Mouse (Mus musculus): ENCODE data around the gene Caskin1.

- TF ChIP-seq POLR2A (IDR thresholded peaks at IDR 0.05; ENCODE audit: insufficient read depth, low read length), result no peak
- no peak for TF ChIP-seq CTCF (IDR thresholded peaks at IDR 0.05; ENCODE audit: low read depth, low read length)
- TF ChIP-seq EP300 (IDR thresholded peaks at IDR 0.05; ENCODE audit: insufficient read depth, low read depth, low read length), result no peak
Observed at GRCm38 (mm10) chr17:24557091-24557490, 68.7 kb downstream of the Caskin1 start.

Data from ES-Bruce4 (cell line).